Mouse (Mus musculus) midbrain, embryonic 14.5 days (tissue): ENCODE results near the gene Olfr1232. TPM values are rescaled to one million over a fixed set of nuclear protein-coding genes. Genes with fewer than 3 reads are reported as not detected.

Source experiments
- ATAC-seq: fragments of 200-750 bp; cut with Nextera tagmentation; 2 replicates; pipeline ENCODE4 v1.8.0; 2017; ENCODE audit warnings: moderate number of reproducible peaks, moderate library complexity; ENCODE audit not compliant: low FRiP score, low TSS enrichment
- DNase-seq: peaks from one replicate; pipeline ENCODE4 v3.0.0-alpha.2; 2015
- H3K27ac ChIP-seq: fragments of 300-500 bp; sonication (generic); replicated peaks from 2 replicates; pipeline ENCODE4 v1.5.1; 2014; ENCODE audit warnings: mild to moderate bottlenecking, low read depth, low read length, moderate library complexity
- H3K27me3 ChIP-seq: fragments of 300-500 bp; sonication (generic); 2 replicates; pipeline ENCODE4 v1.6.1; 2014; ENCODE audit warnings: low read length, control low read depth, mixed read lengths; ENCODE audit not compliant: control insufficient read depth, insufficient read depth
- H3K36me3 ChIP-seq: fragments of 300-500 bp; sonication (generic); 2 replicates; pipeline ENCODE4 v1.6.1; 2014; ENCODE audit warnings: low read length, control low read depth; ENCODE audit not compliant: control insufficient read depth, insufficient read depth
- H3K4me1 ChIP-seq: fragments of 300-500 bp; sonication (generic); 2 replicates; pipeline ENCODE4 v1.6.1; 2014; ENCODE audit warnings: mild to moderate bottlenecking, antibody characterized with exemption, low read length, control low read depth; ENCODE audit not compliant: control insufficient read depth, insufficient read depth
- H3K4me2 ChIP-seq: fragments of 300-500 bp; sonication (generic); 2 replicates; pipeline ENCODE4 v1.6.1; 2014; ENCODE audit warnings: mild to moderate bottlenecking, low read length, moderate library complexity
- H3K4me3 ChIP-seq: fragments of 300-500 bp; sonication (generic); replicated peaks from 2 replicates; pipeline ENCODE4 v1.5.1; 2014; ENCODE audit warnings: low read depth, low read length
- H3K9ac ChIP-seq: fragments of 300-500 bp; sonication (generic); replicated peaks from 2 replicates; pipeline ENCODE4 v1.6.1; 2014; ENCODE audit warnings: mild to moderate bottlenecking, low read length, moderate library complexity
- H3K9me3 ChIP-seq: fragments of 300-500 bp; sonication (generic); 2 replicates; pipeline ENCODE4 v1.6.1; 2016; ENCODE audit warnings: low read length, control low read depth, mixed read lengths; ENCODE audit not compliant: control insufficient read depth
- WGBS: fragments of 180-500 bp; shearing (Covaris S2); extraction: QIAGEN DNeasy Blood & Tissue Kit; methylation state at CpG from one replicate; pipeline ENCODE4 v1.1.7; 2014; 5-methylcytosine and 5-hydroxymethylcytosine counted together
- polyA plus RNA-seq: library from polyadenylated mRNA; unstranded; fragments of >200 nt; fragmentation: Nextera tagmentation; extraction: Ambion mirVana; gene quantifications from 2 replicates; pipeline ENCODE4 v1.2.1, GENCODE M21; 2014

Gene Olfr1232
- polyA plus RNA-seq = not detected in 2 replicates

DNA sequence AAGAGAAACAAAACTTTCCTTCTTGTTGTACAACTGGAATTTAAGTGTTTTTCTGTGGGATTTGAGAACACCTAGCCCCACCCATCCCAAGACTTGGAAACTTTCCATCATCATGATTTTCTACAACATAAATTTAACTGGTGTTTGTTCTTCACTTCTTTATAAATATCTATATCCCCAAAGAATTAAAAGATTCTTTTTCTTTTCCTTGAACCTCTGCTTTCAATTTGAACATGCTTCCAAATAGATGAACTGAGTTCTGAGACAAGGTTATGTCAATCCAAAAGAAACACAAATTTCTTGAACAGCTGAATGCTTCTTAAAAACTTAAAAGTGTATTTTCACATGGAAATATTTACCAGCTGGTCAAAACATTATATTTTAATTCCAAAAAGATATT lies at the start of gene Olfr1232:
Gene Olfr1232, minus strand, starts transcription at position 101 of the 400 bp plus-strand sequence.
- Histone ChIP-seq H3K9ac (no peak within 1 kb of the TSS), H3K4me3 (no peak within 1 kb of the TSS), H3K36me3 (no peaks in the 10 kb centered on the region), H3K9me3 (no peaks in the 10 kb centered on the region), H3K27me3 (no peaks in the 10 kb centered on the region), H3K4me1 (no peaks in the 10 kb centered on the region), H3K27ac (no peak within 1 kb of the TSS), H3K4me2 (no peak within 1 kb of the TSS)
- ATAC-seq (no peak), DNase-seq (no peak)

GRCm38 (mm10) chr2:89364765-89365164 lies 35.3 kb upstream of the Olfr1232 start, which contains the start of gene Olfr1234:
Gene Olfr1234, minus strand, starts transcription at chr2:89364865.
- no peak within 1 kb of the TSS for H3K27ac ChIP-seq
- ATAC-seq (no peak), DNase-seq (no peak)
- WGBS = 90% methylated on average over 4 of the region's 4 CpGs
- H3K9ac ChIP-seq = no peak within 1 kb of the TSS
- no peak within 1 kb of the TSS for H3K4me2 ChIP-seq
- no peak within 1 kb of the TSS for H3K4me3 ChIP-seq
- no peaks in the 10 kb centered on the region for H3K9me3 ChIP-seq
- no peaks in the 10 kb centered on the region for H3K4me1 ChIP-seq
- no peaks in the 10 kb centered on the region for H3K27me3 ChIP-seq
- no peaks in the 10 kb centered on the region for H3K36me3 ChIP-seq

DNA sequence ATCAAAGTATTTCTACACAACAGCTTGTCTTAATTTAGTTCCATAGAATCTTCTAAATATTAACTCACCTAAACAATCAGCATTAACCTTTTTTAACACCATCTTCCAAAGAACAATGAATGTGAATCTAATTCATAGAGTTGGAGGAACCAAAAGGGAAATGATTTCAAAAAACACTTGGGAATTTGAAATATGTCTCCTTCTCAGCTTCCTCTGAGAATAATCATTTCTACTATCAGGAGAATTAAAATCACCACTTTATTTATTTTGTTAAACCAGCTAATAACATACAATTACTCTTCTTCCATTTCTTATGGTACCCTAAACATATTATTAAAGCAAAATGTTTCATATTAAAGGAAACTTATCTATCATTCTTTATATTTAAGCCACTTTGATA lies 12.8 kb upstream of the Olfr1232 start, which contains the start of gene Olfr1233:
Gene Olfr1233, minus strand, starts transcription at position 101 of the 400 bp plus-strand sequence.
- Histone ChIP-seq H3K36me3 (no peaks in the 10 kb centered on the region), H3K9me3 (no peaks in the 10 kb centered on the region), H3K27ac (no peak within 1 kb of the TSS), H3K4me1 (no peaks in the 10 kb centered on the region), H3K4me3 (no peak within 1 kb of the TSS), H3K27me3 (no peaks in the 10 kb centered on the region), H3K9ac (no peak within 1 kb of the TSS), H3K4me2 (no peak within 1 kb of the TSS)
- DNase-seq = no peak
- ATAC-seq = no peak

DNA sequence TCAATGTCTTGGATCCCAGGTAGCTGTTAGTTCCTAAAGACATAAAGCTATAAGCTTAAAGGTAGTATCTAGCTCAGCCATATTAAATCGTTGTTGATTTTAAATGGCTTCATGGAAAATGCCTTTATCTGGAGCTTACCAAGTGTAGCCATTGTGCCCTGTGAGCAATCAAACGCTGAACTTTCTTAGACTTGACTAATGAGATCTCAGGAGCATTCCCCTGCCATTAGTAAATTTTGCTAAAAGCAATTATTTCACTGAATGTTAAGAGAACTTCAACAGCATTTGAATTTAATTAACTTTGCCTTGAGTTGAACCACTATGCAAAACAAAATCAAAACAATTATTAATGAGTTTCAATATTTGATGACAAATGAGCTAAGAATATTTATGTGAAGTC lies 22.5 kb downstream of the Olfr1232 start, which contains the start of gene Olfr1231:
Gene Olfr1231, minus strand, starts transcription at position 101 of the 400 bp plus-strand sequence.
- Histone ChIP-seq H3K27me3 (no peaks in the 10 kb centered on the region), H3K4me2 (no peak within 1 kb of the TSS), H3K36me3 (no peaks in the 10 kb centered on the region), H3K27ac (no peak within 1 kb of the TSS), H3K9ac (no peak within 1 kb of the TSS), H3K9me3 (no peaks in the 10 kb centered on the region), H3K4me1 (no peaks in the 10 kb centered on the region), H3K4me3 (no peak within 1 kb of the TSS)
- WGBS = 66% methylated on average over 2 of the region's 2 CpGs
- DNase-seq = peak; percentile 19
- no peak for ATAC-seq

- no peak within 1 kb of the TSS for H3K27ac ChIP-seq
- no peaks in the 10 kb centered on the region for H3K4me1 ChIP-seq
- ATAC-seq (no peak), DNase-seq (no peak)
- no peak within 1 kb of the TSS for H3K4me3 ChIP-seq
- H3K27me3 ChIP-seq = no peaks in the 10 kb centered on the region
- H3K4me2 ChIP-seq = no peak within 1 kb of the TSS
- no peak within 1 kb of the TSS for H3K9ac ChIP-seq
- 90% methylated on average over 1 of the region's 1 CpGs for WGBS
- H3K36me3 ChIP-seq = no peaks in the 10 kb centered on the region
- no peaks in the 10 kb centered on the region for H3K9me3 ChIP-seq
Measured at GRCm38 (mm10) chr2:89297168-89297567, 32.3 kb downstream of the Olfr1232 start, which contains the start of gene Olfr1230. Gene Olfr1230, minus strand, starts transcription at chr2:89297268.

DNA sequence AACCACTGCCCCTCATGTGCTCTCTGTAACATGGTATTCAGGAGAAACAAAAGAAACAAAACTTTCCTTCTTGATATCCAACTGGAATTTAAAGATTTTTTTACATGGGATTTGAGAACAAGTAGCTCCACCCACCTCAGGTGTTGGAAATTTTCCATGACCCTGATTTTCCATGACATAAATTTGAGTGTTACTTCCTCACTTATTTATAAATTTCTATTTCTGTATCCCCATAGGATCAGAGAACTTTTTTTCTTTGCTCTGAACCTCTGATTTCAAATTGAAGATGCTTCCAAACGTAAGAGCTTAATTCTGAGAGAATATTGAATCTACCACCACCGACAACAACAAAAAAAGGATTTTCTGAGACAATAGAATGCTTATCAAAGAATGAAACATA lies 41.6 kb downstream of the Olfr1232 start, which contains the start of gene Olfr1229:
Gene Olfr1229, minus strand, starts transcription at position 101 of the 400 bp plus-strand sequence.
- no peak for ATAC-seq
- no peak for DNase-seq

More for the DNA sequence above, 41.6 kb downstream of the Olfr1232 start, which contains the start of gene Olfr1229:
- WGBS = 73% methylated on average over 2 of the region's 2 CpGs
- Histone ChIP-seq H3K4me1 (no peaks in the 10 kb centered on the region), H3K4me2 (no peak within 1 kb of the TSS), H3K4me3 (no peak within 1 kb of the TSS), H3K9ac (no peak within 1 kb of the TSS), H3K27me3 (no peaks in the 10 kb centered on the region), H3K36me3 (no peaks in the 10 kb centered on the region), H3K27ac (no peak within 1 kb of the TSS), H3K9me3 (no peaks in the 10 kb centered on the region)

Other genes with a start within 250 kb of the Olfr1232 start
- not detected in 2 replicates for gene Olfr1219, start 246.2 kb downstream of the Olfr1232 start, polyA plus RNA-seq
- not detected in 2 replicates for gene Olfr1220, start 222.8 kb downstream of the Olfr1232 start, polyA plus RNA-seq
- gene Olfr1221, start 212.4 kb downstream of the Olfr1232 start, polyA plus RNA-seq = not detected in 2 replicates
- gene Olfr1222, start 196.6 kb downstream of the Olfr1232 start, polyA plus RNA-seq = not detected in 2 replicates
- gene Olfr1223, start 178.1 kb downstream of the Olfr1232 start, polyA plus RNA-seq = not detected in 2 replicates
- gene Olfr1224-ps1, start 165.6 kb downstream of the Olfr1232 start, polyA plus RNA-seq = not detected in 2 replicates
- gene Olfr1225, start 155.0 kb downstream of the Olfr1232 start, polyA plus RNA-seq = not detected in 2 replicates
- gene Olfr1226, start 129.6 kb downstream of the Olfr1232 start, polyA plus RNA-seq = not detected in 2 replicates
- not detected in 2 replicates for gene Olfr1228, start 75.6 kb downstream of the Olfr1232 start, polyA plus RNA-seq
- gene Olfr1229, start 41.7 kb downstream of the Olfr1232 start, polyA plus RNA-seq = not detected in 2 replicates
- not detected in 2 replicates for gene Olfr1230, start 32.4 kb downstream of the Olfr1232 start, polyA plus RNA-seq
- gene Olfr1231, start 22.6 kb downstream of the Olfr1232 start, polyA plus RNA-seq = not detected in 2 replicates
- not detected in 2 replicates for gene Olfr1233, start 12.7 kb upstream of the Olfr1232 start, polyA plus RNA-seq
- not detected in 2 replicates for gene Olfr1234, start 35.2 kb upstream of the Olfr1232 start, polyA plus RNA-seq
- not detected in 2 replicates for gene Olfr1238, start 80.0 kb upstream of the Olfr1232 start, polyA plus RNA-seq
- gene Olfr1239, start 90.7 kb upstream of the Olfr1232 start, polyA plus RNA-seq = not detected in 2 replicates
- gene Olfr1240, start 113.3 kb upstream of the Olfr1232 start, polyA plus RNA-seq = not detected in 2 replicates
- gene Olfr1241, start 157.5 kb upstream of the Olfr1232 start, polyA plus RNA-seq = not detected in 2 replicates
- not detected in 2 replicates for gene Olfr1242, start 168.7 kb upstream of the Olfr1232 start, polyA plus RNA-seq
- gene Olfr1243, start 201.8 kb upstream of the Olfr1232 start, polyA plus RNA-seq = not detected in 2 replicates
- gene Olfr1245, start 248.8 kb upstream of the Olfr1232 start, polyA plus RNA-seq = not detected in 2 replicates